Mouse (Mus musculus) left cerebral cortex, adult 8-10 months (tissue): Measurements from ENCODE around the gene Phf3. TPM values are rescaled to one million over a fixed set of nuclear protein-coding genes. Genes with fewer than 3 reads are reported as not detected.
"Not testable (repeated sequence)": the region's sequence is repeated elsewhere in the genome, so short reads cannot be mapped to it uniquely, and the experiment has no call there.

Experiments used
- DNase-seq, 2 experiments: peaks; one replicate each; pipeline ENCODE4 v3.0.0; 2022; ENCODE audit warnings: low spot score in 2 of 2
- total RNA-seq, 4 experiments: library from RNA; stranded (reverse); gene quantifications; 2 replicates each; pipeline ENCODE4 v1.2.4; 2022

The Phf3 gene
- total RNA-seq, 4 experiments from 2014 or later: 78.8 to 94.6 (median 80.7) TPM

- DNase-seq: no peak
These were observed 101.9 kb downstream of the Phf3 start for GRCm38 (mm10) chr1:30771772-30772171.

- not testable (repeated sequence) for DNase-seq
These were observed 103.1 kb downstream of the Phf3 start for GRCm38 (mm10) chr1:30770599-30770998.

- no peak for DNase-seq
These were observed 116.9 kb downstream of the Phf3 start for GRCm38 (mm10) chr1:30756794-30757193.

GRCm38 (mm10) chr1:30755453-30756224 is 118.1 kb downstream of the Phf3 start:
- no peak for DNase-seq

Other genes with a start within 250 kb of the Phf3 start
- gene AC153137.1, start 104.0 kb upstream of the Phf3 start, total RNA-seq: not detected